10 mouse cellular contexts compared by ENCODE assay signal in the genomic region with DNA sequence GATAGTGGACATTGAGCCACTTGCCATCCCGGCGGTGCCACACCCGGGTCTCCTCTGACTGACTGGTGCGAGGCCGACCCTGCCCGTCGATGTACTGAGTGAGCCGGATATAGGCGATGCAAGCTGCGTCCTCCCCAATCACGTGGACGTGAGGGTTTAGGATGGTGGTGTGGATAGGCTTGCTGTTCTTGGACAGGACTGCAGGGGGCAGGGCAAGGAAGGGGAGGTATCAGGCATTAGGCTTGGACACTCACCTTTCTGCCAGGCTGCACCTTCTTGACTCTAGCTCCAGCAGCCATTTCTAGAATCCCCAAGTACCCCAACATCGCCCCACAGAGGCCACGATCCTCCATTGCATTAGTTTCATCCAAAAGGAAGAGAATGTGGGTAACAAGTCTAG. TPM values are rescaled to one million over a fixed set of nuclear protein-coding genes. Genes with fewer than 3 reads are reported as not detected.
DNase-seq lines count a peak whose midpoint lies in the region; ATAC-seq and TF ChIP-seq lines count a peak whose summit lies in the region.
"Had no signal": no experiment of that assay in that cellular context is flagged by ENCODE, and none has a peak within 500 bp of the region (broad histone marks: within the 10 kb centered on the region; RNA-seq: fewer than 3 reads in every experiment).

No protein-coding gene starts in this region.

- no peak overlapping the region for H3K4me3 ChIP-seq in hindbrain, embryonic 10.5 days
- H3K4me3 ChIP-seq in hindbrain, embryonic 14.5 days (replicated peaks; ENCODE audit: low read length): no peak overlapping the region
- H3K4me3 ChIP-seq in ES-Bruce4 (ENCODE audit: low read depth, low read length): peak overlapping the region; percentile 34
- H3K4me3 ChIP-seq: embryonic facial prominence, embryonic 12.5 days; neural tube, embryonic 12.5 days had no signal

- WGBS in hindbrain, embryonic 10.5 days: 44% methylated on average over 14 of the region's 14 CpGs
- 40% methylated on average over 14 of the region's 14 CpGs for WGBS in hindbrain, embryonic 14.5 days

- H3K4me1 ChIP-seq in hindbrain, embryonic 10.5 days (replicated peaks): peaks cover 39% of the 10 kb centered on the region
- peaks cover 10% of the 10 kb centered on the region for H3K4me1 ChIP-seq in hindbrain, embryonic 14.5 days (replicated peaks; ENCODE audit: control insufficient read depth, insufficient read depth, low read length)
- H3K4me1 ChIP-seq in ES-Bruce4 (ENCODE audit: control insufficient read depth, insufficient read depth, low read length): no peaks in the 10 kb centered on the region

- no peaks in the 10 kb centered on the region for H3K9me3 ChIP-seq in hindbrain, embryonic 10.5 days
- no peaks in the 10 kb centered on the region for H3K9me3 ChIP-seq in hindbrain, embryonic 14.5 days (ENCODE audit: control insufficient read depth, low read length)
- no peaks in the 10 kb centered on the region for H3K9me3 ChIP-seq in ES-Bruce4 (replicated peaks; ENCODE audit: control insufficient read depth, insufficient read depth, low read length, poor library complexity, severe bottlenecking)
- H3K9me3 ChIP-seq: embryonic facial prominence, embryonic 12.5 days; neural tube, embryonic 12.5 days had no signal

- no peak for ATAC-seq in hindbrain, embryonic 14.5 days (ENCODE audit: low FRiP score)
- ATAC-seq in megakaryocyte-erythroid progenitor cell, adult 5-6 weeks (replicated peaks; ENCODE audit: low FRiP score, low TSS enrichment, poor library complexity, severe bottlenecking): peak; percentile 55

- peaks cover 73% of the 10 kb centered on the region for H3K36me3 ChIP-seq in hindbrain, embryonic 10.5 days
- peaks cover 64% of the 10 kb centered on the region for H3K36me3 ChIP-seq in hindbrain, embryonic 14.5 days (replicated peaks; ENCODE audit: control insufficient read depth, insufficient read depth)
- peaks cover 6% of the 10 kb centered on the region for H3K36me3 ChIP-seq in ES-Bruce4 (ENCODE audit: control insufficient read depth, insufficient read depth, low read length, poor library complexity, severe bottlenecking)

- no peak overlapping the region for H3K27ac ChIP-seq in hindbrain, embryonic 10.5 days
- no peak overlapping the region for H3K27ac ChIP-seq in hindbrain, embryonic 14.5 days
- no peak overlapping the region for H3K27ac ChIP-seq in ES-Bruce4 (ENCODE audit: insufficient read depth, low read length)
- H3K27ac ChIP-seq: neural tube, embryonic 12.5 days had no signal

- no peak for TF ChIP-seq EP300 in ES-Bruce4 (IDR thresholded peaks at IDR 0.05; ENCODE audit: insufficient read depth, low read depth, low read length)

- peak; percentile 39 for DNase-seq in hindbrain, embryonic 10.5 days (ENCODE audit: low spot score)
- DNase-seq in hindbrain, embryonic 14.5 days (ENCODE audit: low spot score): no peak
- DNase-seq in c-Kit-positive CD71-positive TER-119-negative erythroid progenitor cells, embryonic 14.5 days (ENCODE audit: low read depth): peak; percentile 71
- DNase-seq in gastrocnemius, adult 8-10 months (ENCODE audit: low spot score in 2 of 2): peak; percentile 36 to 41
- peak; percentile 72 to 85 for DNase-seq in kidney, postnatal 25 days
- DNase-seq in thymus, postnatal 25 days: peak; percentile 12

- TF ChIP-seq CTCF in ES-Bruce4 (IDR thresholded peaks at IDR 0.05; ENCODE audit: low read depth, low read length): peak; percentile 82

- H3K9ac ChIP-seq in hindbrain, embryonic 14.5 days: no peak overlapping the region
- H3K9ac ChIP-seq in ES-Bruce4 (ENCODE audit: low read depth, poor library complexity, severe bottlenecking): 0 out of 2 replicates have a peak overlapping the region, but pooled peaks have one; percentile 14
- H3K9ac ChIP-seq: embryonic facial prominence, embryonic 12.5 days; neural tube, embryonic 12.5 days had no signal

- H3K4me2 ChIP-seq in hindbrain, embryonic 14.5 days (replicated peaks): no peak overlapping the region
- H3K4me2 ChIP-seq: embryonic facial prominence, embryonic 12.5 days; neural tube, embryonic 12.5 days had no signal

- no peak for TF ChIP-seq POLR2A in ES-Bruce4 (IDR thresholded peaks at IDR 0.05; ENCODE audit: insufficient read depth, low read length)

- H3K27me3 ChIP-seq in hindbrain, embryonic 10.5 days (ENCODE audit: insufficient read depth, poor library complexity, severe bottlenecking): no peaks in the 10 kb centered on the region
- H3K27me3 ChIP-seq in hindbrain, embryonic 14.5 days (ENCODE audit: control insufficient read depth, insufficient read depth, low read length): no peaks in the 10 kb centered on the region
- H3K27me3 ChIP-seq in ES-Bruce4 (ENCODE audit: control insufficient read depth, insufficient read depth, low read length, poor library complexity, severe bottlenecking): no peaks in the 10 kb centered on the region
- H3K27me3 ChIP-seq: embryonic facial prominence, embryonic 12.5 days; neural tube, embryonic 12.5 days had no signal

RNA-seq across cellular contexts. Expression of gene Ndst2, which starts 2.9 kb away (rescaled TPM):
- 23.3 and 28.3 TPM in 2 replicates for polyA plus RNA-seq in hindbrain, embryonic 10.5 days (2016; fragmentation: Nextera tagmentation; extraction: Ambion mirVana)
- polyA plus RNA-seq in hindbrain, embryonic 14.5 days (2014; fragmentation: Nextera tagmentation; extraction: Ambion mirVana): 17.1 and 17.7 TPM in 2 replicates
- 11.0 and 11.1 TPM in 2 replicates for polyA plus RNA-seq in ES-Bruce4 (2011; ENCODE audit: insufficient read depth, insufficient read length, low read depth, missing spikeins)
- 1 to 10 TPM; 4.6 to 9.3 (median 6.6) TPM for total RNA-seq in gastrocnemius, adult 8-10 months (2022)
- 81.5 and 88.9 TPM in 2 replicates for total RNA-seq in megakaryocyte-erythroid progenitor cell, adult 5-6 weeks (2014; fragmentation: Nextera tagmentation)
- 15.1 and 19.4 TPM in 2 replicates for total RNA-seq in megakaryocyte-erythroid progenitor cell, adult 5-6 weeks (2017)

RNA-seq across cellular contexts. Expression of gene Zswim8, which starts 30.0 kb away (rescaled TPM):
- polyA plus RNA-seq in hindbrain, embryonic 10.5 days (2016; fragmentation: Nextera tagmentation; extraction: Ambion mirVana): 32.5 and 40.3 TPM in 2 replicates
- 38.5 and 50.5 TPM in 2 replicates for polyA plus RNA-seq in hindbrain, embryonic 14.5 days (2014; fragmentation: Nextera tagmentation; extraction: Ambion mirVana)
- 37.0 and 37.1 TPM in 2 replicates for polyA plus RNA-seq in ES-Bruce4 (2011; ENCODE audit: insufficient read depth, insufficient read length, low read depth, missing spikeins)
- 10 to 100 TPM; 24.2 to 32.0 (median 26.4) TPM for total RNA-seq in gastrocnemius, adult 8-10 months (2022)
- total RNA-seq in megakaryocyte-erythroid progenitor cell, adult 5-6 weeks (2014; fragmentation: Nextera tagmentation): 34.3 and 35.6 TPM in 2 replicates
- 16.5 and 22.0 TPM in 2 replicates for total RNA-seq in megakaryocyte-erythroid progenitor cell, adult 5-6 weeks (2017)

RNA-seq across cellular contexts. Expression of gene Chchd1, which starts 34.5 kb away (rescaled TPM):
- 250 and 263 TPM in 2 replicates for polyA plus RNA-seq in hindbrain, embryonic 10.5 days (2016; fragmentation: Nextera tagmentation; extraction: Ambion mirVana)
- polyA plus RNA-seq in hindbrain, embryonic 14.5 days (2014; fragmentation: Nextera tagmentation; extraction: Ambion mirVana): 169 and 194 TPM in 2 replicates
- polyA plus RNA-seq in ES-Bruce4 (2011; ENCODE audit: insufficient read depth, insufficient read length, low read depth, missing spikeins): 131 and 151 TPM in 2 replicates
- 100 to 1,000 TPM; 122 to 140 (median 126) TPM for total RNA-seq in gastrocnemius, adult 8-10 months (2022)
- 202 and 239 TPM in 2 replicates for total RNA-seq in megakaryocyte-erythroid progenitor cell, adult 5-6 weeks (2014; fragmentation: Nextera tagmentation)
- total RNA-seq in megakaryocyte-erythroid progenitor cell, adult 5-6 weeks (2017): 102 and 122 TPM in 2 replicates

RNA-seq across cellular contexts. Expression of gene Fut11, which starts 42.5 kb away (rescaled TPM):
- 20.1 and 20.7 TPM in 2 replicates for polyA plus RNA-seq in hindbrain, embryonic 10.5 days (2016; fragmentation: Nextera tagmentation; extraction: Ambion mirVana)
- 25.1 and 31.8 TPM in 2 replicates for polyA plus RNA-seq in hindbrain, embryonic 14.5 days (2014; fragmentation: Nextera tagmentation; extraction: Ambion mirVana)
- 8.0 and 8.9 TPM in 2 replicates for polyA plus RNA-seq in ES-Bruce4 (2011; ENCODE audit: insufficient read depth, insufficient read length, low read depth, missing spikeins)
- total RNA-seq in gastrocnemius, adult 8-10 months (2022): 1 to 10 TPM; 1.3 to 2.0 (median 1.5) TPM
- total RNA-seq in megakaryocyte-erythroid progenitor cell, adult 5-6 weeks (2014; fragmentation: Nextera tagmentation): 6.7 and 8.6 TPM in 2 replicates
- total RNA-seq in megakaryocyte-erythroid progenitor cell, adult 5-6 weeks (2017): 2.7 and 3.7 TPM in 2 replicates

RNA-seq across cellular contexts. Expression of gene Camk2g, which starts 56.6 kb away (rescaled TPM):
- polyA plus RNA-seq in hindbrain, embryonic 10.5 days (2016; fragmentation: Nextera tagmentation; extraction: Ambion mirVana): 38.2 and 48.8 TPM in 2 replicates
- polyA plus RNA-seq in hindbrain, embryonic 14.5 days (2014; fragmentation: Nextera tagmentation; extraction: Ambion mirVana): 166 and 197 TPM in 2 replicates
- 30.1 and 33.9 TPM in 2 replicates for polyA plus RNA-seq in ES-Bruce4 (2011; ENCODE audit: insufficient read depth, insufficient read length, low read depth, missing spikeins)
- total RNA-seq in gastrocnemius, adult 8-10 months (2022): 100 to 1,000 TPM; 187 to 196 (median 195) TPM
- 7.1 and 30.8 TPM in 2 replicates for total RNA-seq in megakaryocyte-erythroid progenitor cell, adult 5-6 weeks (2014; fragmentation: Nextera tagmentation)
- 33.0 and 34.8 TPM in 2 replicates for total RNA-seq in megakaryocyte-erythroid progenitor cell, adult 5-6 weeks (2017)
